Mouse (Mus musculus) olfactory bulb, adult 2 months (tissue): Measurements from ENCODE around the gene Slc25a19.

Experiments
- CTCF ChIP-seq: fragments of 200-500 bp; IDR thresholded peaks from 2 replicates; pipeline ENCODE4 v1.5.1; 2012; ENCODE audit warnings: low read depth, mild to moderate bottlenecking, low read length, moderate library complexity; ENCODE audit not compliant: insufficient read depth
- POLR2A ChIP-seq: fragments of 200-500 bp; IDR thresholded peaks from 2 replicates; pipeline ENCODE4 v1.6.1; 2012; ENCODE audit warnings: mild to moderate bottlenecking, low read depth, low read length, moderate library complexity; ENCODE audit not compliant: insufficient read depth

DNA sequence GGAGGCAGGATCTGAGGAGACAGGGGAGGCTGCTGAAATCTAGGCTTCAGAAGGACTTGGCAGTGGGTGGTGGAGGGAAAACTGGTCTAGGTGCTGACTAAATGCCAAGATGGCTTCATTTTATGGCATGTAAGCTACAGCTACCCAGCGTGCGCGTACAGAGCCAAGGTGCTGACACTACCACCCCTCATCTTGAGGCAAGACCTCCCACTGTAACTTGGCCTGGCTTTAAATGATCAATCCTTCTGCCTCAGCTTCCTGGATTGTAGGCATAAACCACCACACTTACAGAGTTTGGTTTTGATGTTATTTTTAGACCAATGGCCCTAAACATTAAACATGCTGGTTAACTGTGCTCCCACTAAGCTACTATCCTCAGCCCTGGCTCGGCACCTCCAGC lies 11.4 kb upstream of the Slc25a19 start:
- no peak for TF ChIP-seq CTCF
- no peak for TF ChIP-seq POLR2A
